Comparison of ENCODE assay signal across 25 mouse cellular contexts in genomic region chr4:138337341-138337740, GRCm38 (mm10). TPM values are rescaled to one million over a fixed set of nuclear protein-coding genes. Genes with fewer than 3 reads are reported as not detected.
"Had no signal": no experiment of that assay in that cellular context is flagged by ENCODE, and none has a peak within 500 bp of the region (broad histone marks: within the 10 kb centered on the region; RNA-seq: fewer than 3 reads in every experiment).

No protein-coding gene starts in this region.

- H3K4me3 ChIP-seq: gastrocnemius, adult 2 months; heart, adult 2 months; hindbrain, embryonic 10.5 days; hindbrain, embryonic 12.5 days; hindbrain, embryonic 15.5 days; intestine, embryonic 15.5 days; layer of hippocampus, adult 2 months; left cerebral cortex, adult 2 months; limb, embryonic 10.5 days; limb, embryonic 12.5 days; liver, embryonic 12.5 days had no signal

- H3K27me3 ChIP-seq: hindbrain, embryonic 12.5 days; hindbrain, embryonic 15.5 days; intestine, embryonic 15.5 days had no signal

- DNase-seq: gastrocnemius, adult 2 months; gastrocnemius, postnatal 10 days; gastrocnemius, postnatal 25 days; heart, adult 2 months; heart, postnatal 10 days; heart, postnatal 4 days; kidney, adult 18-20 months; kidney, adult 8-10 months; kidney, postnatal 10 days; kidney, postnatal 4 days had no signal

- H3K27ac ChIP-seq: gastrocnemius, adult 2 months; heart, adult 2 months; hindbrain, embryonic 10.5 days; hindbrain, embryonic 12.5 days; hindbrain, embryonic 15.5 days; intestine, embryonic 15.5 days; layer of hippocampus, adult 2 months; left cerebral cortex, adult 2 months; limb, embryonic 10.5 days; limb, embryonic 12.5 days; liver, embryonic 12.5 days; liver, embryonic 14.5 days had no signal

- H3K36me3 ChIP-seq: hindbrain, embryonic 10.5 days; hindbrain, embryonic 12.5 days; hindbrain, embryonic 15.5 days; intestine, embryonic 15.5 days; limb, embryonic 10.5 days; limb, embryonic 12.5 days; liver, embryonic 12.5 days had no signal

- H3K9ac ChIP-seq: hindbrain, embryonic 12.5 days; hindbrain, embryonic 15.5 days; intestine, embryonic 15.5 days; limb, embryonic 12.5 days; liver, embryonic 12.5 days; liver, embryonic 14.5 days had no signal

- H3K4me1 ChIP-seq: hindbrain, embryonic 12.5 days; hindbrain, embryonic 15.5 days; intestine, embryonic 15.5 days; limb, embryonic 12.5 days had no signal

- H3K9me3 ChIP-seq: hindbrain, embryonic 10.5 days; hindbrain, embryonic 12.5 days; hindbrain, embryonic 15.5 days; intestine, embryonic 15.5 days; limb, embryonic 10.5 days; limb, embryonic 12.5 days; liver, embryonic 12.5 days had no signal

- ATAC-seq: inflammation-experienced regulatory T-cells, adult 6 months; intestine, embryonic 15.5 days; intestine, postnatal 0 days; liver, embryonic 12.5 days had no signal

- H3K4me2 ChIP-seq: heart, embryonic 11.5 days; hindbrain, embryonic 12.5 days; hindbrain, embryonic 15.5 days; intestine, embryonic 15.5 days; limb, embryonic 12.5 days; liver, embryonic 12.5 days had no signal

RNA-seq across cellular contexts. Expression of gene Cda, which starts 30.5 kb away (rescaled TPM):
- polyA plus RNA-seq: inflammation-experienced regulatory T-cells, adult 6 months had no signal

RNA-seq across cellular contexts. Expression of gene Fam43b, which starts 59.0 kb away (rescaled TPM):
- polyA plus RNA-seq: heart, adult 2 months; heart, embryonic 14.5 days; hindbrain, embryonic 10.5 days; inflammation-experienced regulatory T-cells, adult 6 months; intestine, postnatal 0 days; kidney, embryonic 14.5 days; limb, embryonic 10.5 days; limb, embryonic 12.5 days; liver, embryonic 12.5 days; liver, embryonic 14.5 days had no signal
